Mouse (Mus musculus): ENCODE measurements around the gene 4930519P11Rik. TPM values are rescaled to one million over a fixed set of nuclear protein-coding genes. Genes with fewer than 3 reads are reported as not detected.

Gene 4930519P11Rik
- total and polyA plus RNA-seq, 2 experiments from 2014 or later: 1.1 TPM; not detected in 1

DNA sequence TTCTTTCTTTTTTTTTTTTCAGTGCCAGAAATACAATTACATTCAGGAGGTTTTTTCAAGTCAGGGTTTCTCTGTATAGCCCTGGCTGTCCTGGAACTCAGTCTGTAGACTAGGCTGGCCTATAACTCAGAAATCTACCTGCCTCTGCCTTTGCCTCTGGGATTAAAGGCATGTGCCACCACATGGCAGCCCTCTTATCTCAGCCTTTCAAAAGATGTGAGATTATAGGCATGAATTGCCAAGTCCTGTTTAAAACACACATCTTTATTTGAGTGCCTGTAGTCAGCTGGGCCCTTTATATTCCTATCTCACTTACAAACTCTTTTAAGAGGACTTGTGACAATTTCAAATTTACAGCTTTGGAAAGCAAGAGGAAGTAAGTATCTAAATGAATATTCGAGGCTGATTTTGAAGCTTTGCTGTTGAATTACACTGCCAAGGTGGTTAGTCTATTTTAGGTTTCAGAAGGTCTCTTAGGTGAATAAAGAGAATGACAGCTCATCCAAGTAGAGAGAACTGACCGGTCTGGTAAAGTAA, 42.7 kb upstream of the 4930519P11Rik start:
- no peak overlapping the region for H3K27ac ChIP-seq (ENCODE audit: low read depth, low read length)
- no peak overlapping the region for H3K9ac ChIP-seq
- no peak overlapping the region for H3K4me2 ChIP-seq (ENCODE audit: low read depth)
- H3K27me3 ChIP-seq (ENCODE audit: insufficient read depth, low read length): no peaks in the 10 kb centered on the region
- TF ChIP-seq CTCF (IDR thresholded peaks at IDR 0.05; ENCODE audit: low read depth): no peak
- ATAC-seq (no peak), DNase-seq (no peak)
- H3K36me3 ChIP-seq (ENCODE audit: insufficient read depth): 0 out of 2 replicates have a peak, but pooled peaks cover 1% of the 10 kb centered on the region
- no peaks in the 10 kb centered on the region for H3K9me3 ChIP-seq (ENCODE audit: low read length)
- 83% methylated on average over 2 of the region's 2 CpGs for WGBS
- H3K4me3 ChIP-seq (ENCODE audit: low read depth, low read length): no peak overlapping the region; the same call in 1 of the 2 replicates
- H3K4me1 ChIP-seq (ENCODE audit: insufficient read depth): peaks cover 19% of the 10 kb centered on the region

GRCm38 (mm10) chr2:154654976-154655375, 41.7 kb upstream of the 4930519P11Rik start:
- no peak overlapping the region for H3K27ac ChIP-seq (ENCODE audit: low read depth, low read length)
- no peak overlapping the region for H3K4me3 ChIP-seq (ENCODE audit: low read depth, low read length)
- no peak overlapping the region for H3K4me2 ChIP-seq (ENCODE audit: low read depth)
- ATAC-seq: no peak
- no peaks in the 10 kb centered on the region for H3K27me3 ChIP-seq (ENCODE audit: insufficient read depth, low read length)
- 95% methylated on average over 12 of the region's 12 CpGs for WGBS
- no peak for DNase-seq
- H3K9me3 ChIP-seq (ENCODE audit: low read length): no peaks in the 10 kb centered on the region
- H3K36me3 ChIP-seq (ENCODE audit: insufficient read depth): no peaks in the 10 kb centered on the region
- TF ChIP-seq CTCF (IDR thresholded peaks at IDR 0.05; ENCODE audit: low read depth): no peak
- no peak overlapping the region for H3K9ac ChIP-seq
- peaks cover 19% of the 10 kb centered on the region for H3K4me1 ChIP-seq (ENCODE audit: insufficient read depth)

DNA sequence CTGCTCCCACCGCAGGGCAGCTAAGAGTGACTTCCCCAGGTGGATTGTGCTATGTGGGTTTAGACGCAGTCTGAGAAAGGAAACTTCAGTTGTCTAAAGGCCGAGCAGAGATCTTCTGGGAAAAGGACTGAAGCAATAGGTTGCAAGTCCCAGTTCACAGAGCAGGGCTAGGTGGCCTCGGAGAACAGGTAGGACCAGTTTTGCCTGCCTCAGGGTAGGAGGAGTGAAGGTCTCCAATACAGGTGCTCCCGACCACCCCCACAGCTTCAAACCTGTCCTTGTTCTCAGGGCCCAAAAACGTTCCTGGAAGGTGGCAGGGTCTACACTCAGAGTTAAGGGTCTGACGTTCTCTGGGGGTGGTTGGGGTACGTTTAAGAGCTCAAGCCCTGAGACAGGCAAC, 38.1 kb upstream of the 4930519P11Rik start, which contains the start of gene Chmp4b:
Gene Chmp4b, plus strand, starts transcription at position 343 of the 400 bp plus-strand sequence.
- Histone ChIP-seq H3K27ac (ENCODE audit: low read depth, low read length) (no peak within 1 kb of the TSS), H3K4me3 (ENCODE audit: low read depth, low read length) (no peak within 1 kb of the TSS), H3K4me2 (ENCODE audit: low read depth) (no peak within 1 kb of the TSS), H3K9ac (no peak within 1 kb of the TSS), H3K36me3 (ENCODE audit: insufficient read depth) (peaks cover 6% of the 10 kb centered on the region; the same call in 1 of the 2 replicates), H3K27me3 (ENCODE audit: insufficient read depth, low read length) (no peaks in the 10 kb centered on the region), H3K9me3 (ENCODE audit: low read length) (no peaks in the 10 kb centered on the region), H3K4me1 (ENCODE audit: insufficient read depth) (peaks cover 3% of the 10 kb centered on the region; the same call in 1 of the 2 replicates)
- DNase-seq: no peak
- no peak for TF ChIP-seq CTCF (IDR thresholded peaks at IDR 0.05; ENCODE audit: low read depth)
- WGBS: 66% methylated on average over 8 of the region's 8 CpGs
- ATAC-seq: no peak

- Histone ChIP-seq H3K27me3 (ENCODE audit: insufficient read depth, low read length) (no peaks in the 10 kb centered on the region), H3K36me3 (ENCODE audit: insufficient read depth) (peaks cover 15% of the 10 kb centered on the region), H3K4me3 (ENCODE audit: low read depth, low read length) (no peak overlapping the region), H3K9me3 (ENCODE audit: low read length) (no peaks in the 10 kb centered on the region), H3K4me2 (ENCODE audit: low read depth) (no peak overlapping the region), H3K4me1 (ENCODE audit: insufficient read depth) (no peaks in the 10 kb centered on the region), H3K9ac (no peak overlapping the region), H3K27ac (ENCODE audit: low read depth, low read length) (no peak overlapping the region)
- TF ChIP-seq CTCF (IDR thresholded peaks at IDR 0.05; ENCODE audit: low read depth): 0 out of 2 replicates have a peak, but pooled peaks have one; percentile 3
- DNase-seq: no peak
- no peak for ATAC-seq
- WGBS: 83% methylated on average over 3 of the region's 3 CpGs
Observed at GRCm38 (mm10) chr2:154650404-154650803, 37.2 kb upstream of the 4930519P11Rik start.

DNA sequence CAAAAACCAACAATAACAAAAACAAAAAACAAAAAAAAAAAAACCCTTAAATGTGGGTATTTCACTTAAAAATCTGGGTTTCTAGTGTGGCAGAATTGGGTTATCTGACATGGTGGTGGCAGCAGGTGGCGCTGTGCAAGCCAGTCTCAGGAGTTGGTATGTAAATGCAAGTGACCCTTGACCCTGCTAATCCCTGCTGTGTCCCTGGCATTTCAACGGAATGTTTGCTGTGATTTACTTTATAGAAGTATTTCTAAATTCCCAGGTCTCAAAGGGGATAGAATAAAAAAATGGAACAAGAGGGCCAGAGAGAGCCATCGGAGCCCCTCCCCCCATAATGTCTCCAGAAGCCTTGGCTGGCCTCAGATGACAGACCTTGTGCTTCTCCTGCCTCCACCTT, 34.8 kb upstream of the 4930519P11Rik start:
- no peaks in the 10 kb centered on the region for H3K4me1 ChIP-seq (ENCODE audit: insufficient read depth)
- peaks cover 35% of the 10 kb centered on the region for H3K36me3 ChIP-seq (ENCODE audit: insufficient read depth)
- H3K27ac ChIP-seq (ENCODE audit: low read depth, low read length): no peak overlapping the region
- H3K9ac ChIP-seq: no peak overlapping the region
- no peak overlapping the region for H3K4me3 ChIP-seq (ENCODE audit: low read depth, low read length)
- TF ChIP-seq CTCF (IDR thresholded peaks at IDR 0.05; ENCODE audit: low read depth): peak; percentile 60
- peak; percentile 15 for DNase-seq
- ATAC-seq: no peak
- no peak overlapping the region for H3K4me2 ChIP-seq (ENCODE audit: low read depth)
- 28% methylated on average over 3 of the region's 3 CpGs for WGBS
- no peaks in the 10 kb centered on the region for H3K27me3 ChIP-seq (ENCODE audit: insufficient read depth, low read length)
- H3K9me3 ChIP-seq (ENCODE audit: low read length): no peaks in the 10 kb centered on the region

DNA sequence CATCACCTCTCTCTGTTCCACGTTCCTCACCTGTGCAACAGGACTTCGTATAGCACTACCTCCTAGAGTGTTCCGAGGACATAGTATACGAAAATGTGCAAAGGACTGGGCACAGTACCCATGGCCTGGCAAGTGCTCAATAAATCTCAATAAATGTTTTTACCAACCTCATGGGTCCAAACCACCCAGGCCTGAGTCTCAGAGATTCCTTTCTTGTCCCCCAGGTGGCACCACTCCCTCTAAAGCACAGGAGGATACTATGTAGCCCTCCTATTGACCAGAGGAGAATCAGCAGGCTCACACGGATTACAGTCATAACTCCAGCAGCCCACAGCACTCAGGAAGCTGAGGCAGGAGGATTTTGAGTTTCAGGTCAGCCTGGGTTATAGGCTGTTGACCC, 33.4 kb upstream of the 4930519P11Rik start:
- peaks cover 47% of the 10 kb centered on the region for H3K36me3 ChIP-seq (ENCODE audit: insufficient read depth)
- no peaks in the 10 kb centered on the region for H3K4me1 ChIP-seq (ENCODE audit: insufficient read depth)
- DNase-seq (peak; percentile 56), ATAC-seq (peak; percentile 53; the same call in 1 of the 2 replicates)
- peak; percentile 68 for TF ChIP-seq CTCF (IDR thresholded peaks at IDR 0.05; ENCODE audit: low read depth)
- no peak overlapping the region for H3K4me2 ChIP-seq (ENCODE audit: low read depth)
- no peaks in the 10 kb centered on the region for H3K9me3 ChIP-seq (ENCODE audit: low read length)
- no peak overlapping the region for H3K27ac ChIP-seq (ENCODE audit: low read depth, low read length)
- no peaks in the 10 kb centered on the region for H3K27me3 ChIP-seq (ENCODE audit: insufficient read depth, low read length)
- H3K4me3 ChIP-seq (ENCODE audit: low read depth, low read length): no peak overlapping the region
- 77% methylated on average over 5 of the region's 5 CpGs for WGBS
- no peak overlapping the region for H3K9ac ChIP-seq

GRCm38 (mm10) chr2:154642712-154643385, 29.6 kb upstream of the 4930519P11Rik start:
- ATAC-seq (no peak), DNase-seq (no peak)
- H3K36me3 ChIP-seq (ENCODE audit: insufficient read depth): peaks cover 78% of the 10 kb centered on the region
- 0 out of 2 replicates have a peak, but pooled peaks cover 4% of the 10 kb centered on the region for H3K9me3 ChIP-seq (ENCODE audit: low read length)
- no peak; the same call in 1 of the 2 replicates for TF ChIP-seq CTCF (IDR thresholded peaks at IDR 0.05; ENCODE audit: low read depth)
- no peak overlapping the region for H3K9ac ChIP-seq
- no peak overlapping the region for H3K4me3 ChIP-seq (ENCODE audit: low read depth, low read length)
- H3K27ac ChIP-seq (ENCODE audit: low read depth, low read length): no peak overlapping the region
- no peak overlapping the region for H3K4me2 ChIP-seq (ENCODE audit: low read depth)
- 92% methylated on average over 6 of the region's 6 CpGs for WGBS
- no peaks in the 10 kb centered on the region for H3K4me1 ChIP-seq (ENCODE audit: insufficient read depth)
- H3K27me3 ChIP-seq (ENCODE audit: insufficient read depth, low read length): no peaks in the 10 kb centered on the region

All from forebrain, postnatal 0 days (tissue).